Mouse (Mus musculus) activated CD4-positive, CD25-positive, alpha-beta regulatory T cell (primary cell): ENCODE results near the gene Ugt1a6a. TPM values are rescaled to one million over a fixed set of nuclear protein-coding genes. Genes with fewer than 3 reads are reported as not detected.

Source experiments
- polyA plus RNA-seq, 2 experiments: library from polyadenylated mRNA; unstranded; fragments of 100-300 nt; shearing (Covaris generic); gene quantifications; one replicate each; pipeline ENCODE4 v1.2.1; 2017

The Ugt1a6a gene
- polyA plus RNA-seq = under 1 TPM; 0.38 to 0.97 TPM

GRCm38 (mm10) chr1:88134457-88135011, at the start of gene Ugt1a6a:
Ugt1a6a (plus strand) TSS chr1:88134809.

GRCm38 (mm10) chr1:88087513-88087912, 47.1 kb upstream of the Ugt1a6a start, which contains the start of gene Ugt1a8:
Ugt1a8 (plus strand) TSS chr1:88087813.

GRCm38 (mm10) chr1:88094941-88095492, 39.6 kb upstream of the Ugt1a6a start, which contains the start of gene Ugt1a7c:
Ugt1a7c (plus strand) TSS chr1:88095062.

GRCm38 (mm10) chr1:88103019-88103418, 31.6 kb upstream of the Ugt1a6a start, which contains the start of gene Ugt1a6b:
Ugt1a6b (plus strand) TSS chr1:88103252.

GRCm38 (mm10) chr1:88165711-88166110, 31.1 kb downstream of the Ugt1a6a start, which contains the start of gene Ugt1a5:
Ugt1a5 (plus strand) TSS chr1:88166012.

GRCm38 (mm10) chr1:88200456-88200855, 65.8 kb downstream of the Ugt1a6a start, which contains the start of gene Ugt1a2:
Ugt1a2 (plus strand) TSS chr1:88200601.

GRCm38 (mm10) chr1:88205294-88205922, 70.8 kb downstream of the Ugt1a6a start, which contains the start of gene Dnajb3:
Dnajb3 (minus strand) TSS chr1:88205782.

GRCm38 (mm10) chr1:88211812-88212211, 77.2 kb downstream of the Ugt1a6a start, which contains the start of gene Ugt1a1:
Ugt1a1 (plus strand) TSS chr1:88211959.

GRCm38 (mm10) chr1:88226670-88227379, 92.2 kb downstream of the Ugt1a6a start, which contains the start of gene Mroh2a:
Mroh2a (plus strand) TSS chr1:88226986.

Other genes starting within 250 kb of the Ugt1a6a start
- 10 to 100 TPM; 16.2 to 17.5 TPM for gene Usp40, start 126.3 kb upstream of the Ugt1a6a start, polyA plus RNA-seq
- gene Ugt1a10, start 79.4 kb upstream of the Ugt1a6a start, polyA plus RNA-seq = not detected
- gene Ugt1a9, start 64.0 kb upstream of the Ugt1a6a start, polyA plus RNA-seq = under 1 TPM in 1 of 2 experiments, not detected in 1; 0.24 TPM
- not detected for gene Ugt1a8, start 47.0 kb upstream of the Ugt1a6a start, polyA plus RNA-seq
- gene Ugt1a7c, start 39.7 kb upstream of the Ugt1a6a start, polyA plus RNA-seq = under 1 TPM; 0.28 to 0.30 TPM
- gene Ugt1a6b, start 31.6 kb upstream of the Ugt1a6a start, polyA plus RNA-seq = not detected
- gene Ugt1a5, start 31.2 kb downstream of the Ugt1a6a start, polyA plus RNA-seq = not detected
- under 1 TPM in 1 of 2 experiments, not detected in 1; 0.32 TPM for gene Ugt1a2, start 65.8 kb downstream of the Ugt1a6a start, polyA plus RNA-seq
- under 1 TPM; 0.71 to 0.72 TPM for gene Dnajb3, start 71.0 kb downstream of the Ugt1a6a start, polyA plus RNA-seq
- gene Ugt1a1, start 77.2 kb downstream of the Ugt1a6a start, polyA plus RNA-seq = under 1 TPM in 1 of 2 experiments, not detected in 1; 0.42 TPM
- 1 to 10 TPM in 1 of 2 experiments, under 1 TPM in 1; 0.66 to 1.7 TPM for gene Mroh2a, start 92.2 kb downstream of the Ugt1a6a start, polyA plus RNA-seq
- gene Hjurp, start 142.8 kb downstream of the Ugt1a6a start, polyA plus RNA-seq = 10 to 100 TPM; 65.5 to 68.2 TPM
- gene Trpm8, start 142.9 kb downstream of the Ugt1a6a start, polyA plus RNA-seq = under 1 TPM in 1 of 2 experiments, not detected in 1; 0.33 TPM